Mouse (Mus musculus): ENCODE measurements around the gene Ifitm5.

The Ifitm5 gene

DNA sequence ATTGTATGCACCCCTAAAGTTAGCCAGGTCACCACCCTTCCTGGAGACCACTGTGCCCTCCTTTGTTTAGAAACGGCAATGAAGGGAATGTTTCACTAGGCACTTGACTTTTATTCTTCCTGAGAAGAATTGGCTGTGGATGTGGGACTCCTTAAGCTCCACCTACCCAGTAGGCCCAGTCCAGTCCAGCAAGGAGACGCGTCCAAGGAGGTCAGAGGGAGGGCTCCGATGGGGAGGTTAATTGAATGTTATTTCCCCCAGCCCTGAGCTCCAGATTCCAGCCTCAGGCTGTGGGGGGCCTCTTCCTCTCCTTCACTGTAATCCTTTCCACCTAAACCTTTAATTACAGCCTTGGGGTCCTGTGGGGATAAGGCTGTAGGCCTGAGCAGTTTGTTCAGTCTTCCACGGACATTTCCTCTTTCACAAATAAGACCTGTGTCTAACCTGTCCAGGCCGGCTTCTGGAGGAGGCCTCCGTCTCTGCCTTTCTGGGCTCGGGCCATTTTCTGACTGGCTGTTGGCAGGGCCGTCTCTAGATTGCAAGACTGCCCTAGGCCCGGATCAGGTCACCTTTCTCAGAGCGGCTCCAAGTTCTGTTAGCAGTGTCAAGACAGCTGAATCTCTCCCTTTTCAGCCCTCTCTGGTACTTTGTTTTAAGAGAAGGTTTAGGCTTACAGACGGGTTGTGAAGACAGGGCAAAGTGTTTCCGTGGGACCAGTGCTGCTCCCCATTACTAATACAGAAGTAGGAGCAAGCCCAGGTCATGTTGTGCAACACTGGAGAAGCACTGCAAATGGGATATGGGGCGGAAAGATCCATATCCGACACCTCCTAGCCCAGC, 47.8 kb downstream of the Ifitm5 start:
- DNase-seq (ENCODE audit: low spot score in 2 of 2): no peak

DNA sequence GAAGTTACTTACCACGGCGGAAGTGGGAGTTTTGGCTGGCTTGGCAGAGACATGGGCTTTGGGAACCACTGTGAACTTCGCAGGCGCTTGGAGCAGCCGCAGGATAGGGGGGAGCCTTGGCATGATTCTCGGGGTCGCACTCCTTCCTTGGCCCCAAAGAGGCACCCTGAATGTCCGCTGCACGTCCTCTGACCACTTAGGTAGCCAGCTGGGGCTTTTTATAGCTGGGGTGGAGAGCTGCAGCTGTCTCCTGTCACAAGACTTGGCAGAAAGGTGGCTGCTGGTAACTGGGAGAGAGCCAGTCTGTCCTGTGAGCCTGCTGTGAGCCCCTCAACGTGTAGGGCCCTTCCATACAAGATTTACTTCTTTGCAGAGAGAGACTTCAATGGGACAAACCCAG, 49.9 kb downstream of the Ifitm5 start, which contains the start of gene Cox8b:
TSS of gene Cox8b (minus strand) at position 227 of the 400 bp plus-strand sequence.
- no peak for DNase-seq (ENCODE audit: low spot score in 2 of 2)

- no peak for DNase-seq (ENCODE audit: low spot score in 2 of 2)
Observed at GRCm38 (mm10) chr7:140899121-140899520, 51.0 kb downstream of the Ifitm5 start.
